Mouse (Mus musculus) telencephalon, adult 2 months (tissue): ENCODE data around the gene Nwd1.

Source experiments
- DNase-seq: peaks from one replicate; pipeline ENCODE4 v3.0.0-alpha.2; 2011; ENCODE audit warnings: low read depth, low spot score

Nwd1 gene

GRCm38 (mm10) chr8:72761322-72762051 is 115.0 kb downstream of the Nwd1 start, which contains the start of gene F2rl3:
Gene F2rl3, plus strand, starts transcription at chr8:72761880.
- DNase-seq, result no peak

- DNase-seq, result no peak
Observed at GRCm38 (mm10) chr8:72762306-72762705, 115.8 kb downstream of the Nwd1 start.

GRCm38 (mm10) chr8:72765696-72766095 is 119.2 kb downstream of the Nwd1 start:
- no peak for DNase-seq

GRCm38 (mm10) chr8:72766777-72767176 is 120.3 kb downstream of the Nwd1 start:
- DNase-seq, result no peak
